ENCODE assay signal across 8 mouse cellular contexts in genomic region chr10:59323100-59323487, GRCm38 (mm10). TPM values are rescaled to one million over a fixed set of nuclear protein-coding genes. Genes with fewer than 3 reads are reported as not detected.
DNase-seq lines count a peak whose midpoint lies in the region; ATAC-seq and TF ChIP-seq lines count a peak whose summit lies in the region.

Gene P4ha1 (plus strand): TSS chr10:59323296.

- 0% methylated on average over 35 of the region's 39 CpGs for WGBS in hindbrain, postnatal 0 days

- ATAC-seq in hindbrain, postnatal 0 days = peak; percentile 100
- ATAC-seq in megakaryocyte, adult 5-6 weeks (ENCODE audit: poor library complexity, severe bottlenecking) = peak; percentile 93

- peak; percentile 90 for DNase-seq in WW6 (ENCODE audit: low read depth, low spot score)
- peak; percentile 96 to 99 for DNase-seq in cerebellum, postnatal 4 days (ENCODE audit: low spot score in 2 of 2)
- peak; percentile 100 for DNase-seq in gastrocnemius, adult 2 months
- peak; percentile 100 for DNase-seq in hindbrain, postnatal 0 days (ENCODE audit: low spot score)
- DNase-seq in left cerebral cortex, adult 2 months (ENCODE audit: extremely low spot score in 1 of 2, low spot score in 2 of 2) = peak; percentile 100
- peak; percentile 100 for DNase-seq in right cerebral cortex, adult 2 months (ENCODE audit: low spot score in 2 of 2)
- DNase-seq in urinary bladder, postnatal 14 days (ENCODE audit: low spot score) = peak; percentile 99

- H3K9me3 ChIP-seq in hindbrain, postnatal 0 days (ENCODE audit: low read length) = no peaks in the 10 kb centered on the region

- peak; percentile 84 for TF ChIP-seq CTCF in gastrocnemius, adult 2 months (IDR thresholded peaks at IDR 0.05)
- peak; percentile 83 for TF ChIP-seq CTCF in hindbrain, postnatal 0 days (IDR thresholded peaks at IDR 0.05; ENCODE audit: low read depth)
- TF ChIP-seq CTCF in left cerebral cortex, adult 2 months (IDR thresholded peaks at IDR 0.05) = peak; percentile 84

- H3K36me3 ChIP-seq in hindbrain, postnatal 0 days (ENCODE audit: insufficient read depth, low read length) = no peaks in the 10 kb centered on the region

- intact Hi-C loops in gastrocnemius, adult 2 months (cut with DNase I) = no loop called here
- intact Hi-C loops in left cerebral cortex, adult 2 months (cut with DNase I) = loop anchor here (1.0 kb wide), 1 partner anchor 11 kb away; no protein-coding TSS in a partner anchor

- peak within 1 kb of the TSS; percentile 64 for H3K4me2 ChIP-seq in hindbrain, postnatal 0 days (ENCODE audit: low read depth, low read length)

- H3K4me1 ChIP-seq in hindbrain, postnatal 0 days (ENCODE audit: insufficient read depth, low read length) = 0 out of 2 replicates have a peak, but pooled peaks cover 10% of the 10 kb centered on the region

- peak within 1 kb of the TSS; percentile 99 for H3K27ac ChIP-seq in gastrocnemius, adult 2 months
- H3K27ac ChIP-seq in hindbrain, postnatal 0 days = peak within 1 kb of the TSS; percentile 84
- peak within 1 kb of the TSS; percentile 99 for H3K27ac ChIP-seq in left cerebral cortex, adult 2 months

- peak within 1 kb of the TSS; percentile 84 for H3K4me3 ChIP-seq in gastrocnemius, adult 2 months
- peak within 1 kb of the TSS; percentile 69 for H3K4me3 ChIP-seq in hindbrain, postnatal 0 days (ENCODE audit: low read length)
- peak within 1 kb of the TSS; percentile 90 for H3K4me3 ChIP-seq in left cerebral cortex, adult 2 months

- no peaks in the 10 kb centered on the region for H3K27me3 ChIP-seq in hindbrain, postnatal 0 days (ENCODE audit: insufficient read depth, low read length)

- H3K9ac ChIP-seq in hindbrain, postnatal 0 days (replicated peaks; ENCODE audit: low read length) = peak within 1 kb of the TSS; percentile 79

RNA-seq across cellular contexts. Expression of gene P4ha1, which starts in this region (rescaled TPM):
- total RNA-seq in gastrocnemius, adult 2 months (2021) = 10 to 100 TPM; 32.5 to 49.8 TPM
- 17.6 and 18.3 TPM in 2 replicates for total RNA-seq in hindbrain, postnatal 0 days (2014; rRNA removed)
- polyA plus RNA-seq in hindbrain, postnatal 0 days (2015; fragmentation: Nextera tagmentation; extraction: Ambion mirVana) = 12.7 and 13.3 TPM in 2 replicates
- total RNA-seq in left cerebral cortex, adult 2 months (2021) = 10 to 100 TPM; 37.6 to 49.7 TPM
- 9.6 and 14.3 TPM in 2 replicates for total RNA-seq in megakaryocyte, adult 5-6 weeks (2015)
- total RNA-seq in megakaryocyte, adult 5-6 weeks (2017) = 19.2 and 25.0 TPM in 2 replicates

Comparison
In these comparisons a context has a peak if more than half of its experiments do, and no peak if none do; other contexts are left out.
1. Peak in every context shown above with its lines: DNase-seq, ATAC-seq, H3K4me3 ChIP-seq and H3K27ac ChIP-seq.